Mouse (Mus musculus) stomach, postnatal 0 days (tissue): ENCODE measurements around the gene Ctcf.
A peak's percentile ranks its signal among the peaks of the same experiment; 100 is the strongest.

Source experiments
- CTCF ChIP-seq: IDR thresholded peaks from 2 replicates; pipeline ENCODE4 v1.5.1; 2016; ENCODE audit warnings: antibody characterized with exemption, low read depth, mild to moderate bottlenecking, moderate library complexity
- EP300 ChIP-seq: optimal IDR thresholded peaks from 2 replicates; pipeline ENCODE3; 2016; ENCODE audit warnings: antibody characterized with exemption

DNA sequence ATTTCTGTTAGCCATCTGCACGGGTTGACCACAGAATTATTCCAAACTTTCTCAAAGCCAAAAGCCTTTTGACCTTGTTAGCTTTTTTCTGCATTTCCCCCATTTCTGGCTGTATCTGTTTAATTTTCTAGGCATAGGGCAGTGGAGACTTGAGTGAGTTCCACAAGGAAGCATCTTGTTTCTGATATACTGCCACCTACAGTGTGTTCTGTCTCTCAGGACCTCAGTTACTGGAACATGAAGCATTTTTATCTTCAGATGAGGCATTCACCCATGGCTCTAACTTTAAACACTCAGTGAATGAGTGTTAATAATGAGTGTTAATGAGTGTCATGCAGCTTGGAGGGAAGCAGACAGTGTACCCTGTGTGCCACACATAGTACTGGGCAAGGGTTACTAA lies 41.5 kb downstream of the Ctcf start:
- TF ChIP-seq CTCF (peak; percentile 56), EP300 (no peak)
